Mouse (Mus musculus): ENCODE results near the gene Rxfp2. TPM values are rescaled to one million over a fixed set of nuclear protein-coding genes. Genes with fewer than 3 reads are reported as not detected.
A peak's percentile ranks its signal among the peaks of the same experiment; 100 is the strongest.

Rxfp2 gene
- polyA plus RNA-seq, 1 experiment from 2014 or later, result 0.34 TPM

- Histone ChIP-seq H3K4me3 (no peak overlapping the region), H3K36me3 (no peaks in the 10 kb centered on the region), H3K27ac (replicated peaks) (no peak overlapping the region), H3K4me2 (no peak overlapping the region), H3K9me3 (no peaks in the 10 kb centered on the region), H3K9ac (no peak overlapping the region), H3K4me1 (replicated peaks) (peaks cover 6% of the 10 kb centered on the region; the same call in 1 of the 2 replicates), H3K27me3 (peaks cover 5% of the 10 kb centered on the region; the same call in 1 of the 2 replicates)
- 86% methylated on average over 18 of the region's 18 CpGs for WGBS
- ATAC-seq (ENCODE audit: low FRiP score, low read depth), result no peak
Measured at GRCm38 (mm10) chr5:150022556-150022955, 4.1 kb downstream of the Rxfp2 start.

DNA sequence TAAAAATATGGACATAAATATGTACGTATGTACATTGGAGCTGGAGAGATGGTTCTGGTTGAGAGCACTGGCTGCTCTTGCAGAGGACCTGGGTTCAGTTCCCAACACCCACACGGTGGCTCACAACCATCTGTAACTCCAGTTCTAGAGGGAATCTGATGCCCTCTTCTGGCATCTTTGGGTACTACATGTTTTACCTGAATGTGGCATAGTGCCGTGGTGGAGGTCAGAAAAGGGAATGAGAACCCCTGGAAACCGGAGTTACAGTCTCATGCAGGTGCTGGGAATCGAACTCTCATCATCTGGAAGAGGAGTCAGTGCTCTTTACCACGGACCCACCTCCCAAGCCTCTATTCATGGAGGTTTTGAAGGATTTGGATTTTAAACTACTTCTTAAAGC, 5.0 kb downstream of the Rxfp2 start:
- Histone ChIP-seq H3K9ac (no peak overlapping the region), H3K4me3 (no peak overlapping the region), H3K4me2 (no peak overlapping the region), H3K9me3 (no peaks in the 10 kb centered on the region), H3K27me3 (peaks cover 4% of the 10 kb centered on the region; the same call in 1 of the 2 replicates), H3K27ac (replicated peaks) (no peak overlapping the region), H3K4me1 (replicated peaks) (peaks cover 6% of the 10 kb centered on the region; the same call in 1 of the 2 replicates), H3K36me3 (no peaks in the 10 kb centered on the region)
- WGBS, result 91% methylated on average over 6 of the region's 6 CpGs
- no peak for ATAC-seq (ENCODE audit: low FRiP score, low read depth)

DNA sequence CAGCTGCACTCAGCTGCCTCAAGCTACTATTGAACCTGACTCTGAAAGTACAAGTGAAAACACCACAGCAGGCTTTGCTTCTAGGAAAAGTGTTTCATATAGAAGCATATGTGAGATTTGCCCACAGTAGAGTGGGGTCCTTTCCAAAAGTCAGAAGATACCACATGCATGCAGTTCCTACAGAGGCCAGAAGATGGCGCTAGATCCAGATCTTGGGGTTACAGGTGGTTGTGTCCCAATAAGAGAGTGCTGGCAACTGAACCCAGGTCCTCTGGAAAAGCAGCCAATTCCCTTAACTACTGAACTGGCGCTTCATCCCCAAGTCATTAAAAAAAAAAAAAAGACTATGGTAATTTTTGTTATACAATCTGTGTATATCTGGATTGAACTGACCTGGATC, 5.7 kb downstream of the Rxfp2 start:
- 80% methylated on average over 2 of the region's 2 CpGs for WGBS
- H3K27ac ChIP-seq (replicated peaks), result no peak overlapping the region
- H3K36me3 ChIP-seq, result no peaks in the 10 kb centered on the region
- H3K9me3 ChIP-seq, result no peaks in the 10 kb centered on the region
- peaks cover 6% of the 10 kb centered on the region; the same call in 1 of the 2 replicates for H3K4me1 ChIP-seq (replicated peaks)
- no peak overlapping the region for H3K9ac ChIP-seq
- H3K4me3 ChIP-seq, result no peak overlapping the region
- H3K27me3 ChIP-seq, result no peaks in the 10 kb centered on the region
- no peak for ATAC-seq (ENCODE audit: low FRiP score, low read depth)
- no peak overlapping the region for H3K4me2 ChIP-seq

DNA sequence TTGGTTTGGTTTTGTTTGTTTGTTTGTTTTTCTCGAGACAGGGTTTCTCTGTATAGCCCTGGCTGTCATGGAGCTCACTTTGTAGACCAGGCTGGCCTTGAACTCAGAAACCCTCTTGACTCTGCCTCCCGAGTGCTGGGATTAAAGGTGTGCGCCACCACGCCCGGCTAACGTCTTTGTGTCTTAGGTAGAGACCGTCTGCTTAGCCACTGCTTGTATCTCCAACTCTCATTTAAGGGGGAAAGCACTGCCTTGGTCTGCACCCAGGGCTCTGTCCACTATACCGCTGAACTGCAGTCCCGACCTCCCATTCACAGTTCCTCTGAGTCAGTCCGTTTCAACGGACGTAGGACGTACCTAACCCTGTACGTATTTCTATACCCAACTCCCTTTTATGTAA, 6.4 kb downstream of the Rxfp2 start:
- Histone ChIP-seq H3K4me1 (replicated peaks) (peaks cover 6% of the 10 kb centered on the region; the same call in 1 of the 2 replicates), H3K9me3 (no peaks in the 10 kb centered on the region), H3K9ac (no peak overlapping the region), H3K4me2 (no peak overlapping the region), H3K27me3 (no peaks in the 10 kb centered on the region), H3K36me3 (no peaks in the 10 kb centered on the region), H3K27ac (replicated peaks) (no peak overlapping the region), H3K4me3 (no peak overlapping the region)
- ATAC-seq (ENCODE audit: low FRiP score, low read depth), result no peak
- WGBS, result 95% methylated on average over 14 of the region's 14 CpGs

- Histone ChIP-seq H3K27me3 (no peaks in the 10 kb centered on the region), H3K9ac (no peak overlapping the region)
- WGBS, result 92% methylated on average over 15 of the region's 15 CpGs
Measured at GRCm38 (mm10) chr5:150025326-150025725, 6.9 kb downstream of the Rxfp2 start.

GRCm38 (mm10) chr5:150026509-150027087, 8.1 kb downstream of the Rxfp2 start:
- Histone ChIP-seq H3K4me1 (replicated peaks) (0 out of 2 replicates have a peak, but pooled peaks cover 4% of the 10 kb centered on the region), H3K27me3 (no peaks in the 10 kb centered on the region), H3K4me2 (no peak overlapping the region), H3K9ac (no peak overlapping the region), H3K36me3 (no peaks in the 10 kb centered on the region), H3K9me3 (no peaks in the 10 kb centered on the region), H3K27ac (replicated peaks) (no peak overlapping the region), H3K4me3 (no peak overlapping the region)
- 84% methylated on average over 12 of the region's 12 CpGs for WGBS
- no peak for ATAC-seq (ENCODE audit: low FRiP score, low read depth)

More at GRCm38 (mm10) chr5:150025326-150025725, 6.9 kb downstream of the Rxfp2 start:
- peaks cover 6% of the 10 kb centered on the region; the same call in 1 of the 2 replicates for H3K4me1 ChIP-seq (replicated peaks)
- H3K27ac ChIP-seq (replicated peaks), result no peak overlapping the region
- H3K4me2 ChIP-seq, result no peak overlapping the region
- H3K9me3 ChIP-seq, result no peaks in the 10 kb centered on the region
- H3K4me3 ChIP-seq, result no peak overlapping the region
- ATAC-seq (ENCODE audit: low FRiP score, low read depth), result no peak
- no peaks in the 10 kb centered on the region for H3K36me3 ChIP-seq

- no peak for ATAC-seq (ENCODE audit: low FRiP score, low read depth)
- Histone ChIP-seq H3K9ac (no peak overlapping the region), H3K27me3 (no peaks in the 10 kb centered on the region), H3K4me3 (no peak overlapping the region), H3K4me2 (no peak overlapping the region), H3K27ac (replicated peaks) (no peak overlapping the region), H3K36me3 (no peaks in the 10 kb centered on the region), H3K9me3 (no peaks in the 10 kb centered on the region), H3K4me1 (replicated peaks) (peaks cover 8% of the 10 kb centered on the region; the same call in 1 of the 2 replicates)
- WGBS, result 31% methylated on average over 6 of the region's 6 CpGs
Measured at GRCm38 (mm10) chr5:150031201-150031600, 12.7 kb downstream of the Rxfp2 start.

DNA sequence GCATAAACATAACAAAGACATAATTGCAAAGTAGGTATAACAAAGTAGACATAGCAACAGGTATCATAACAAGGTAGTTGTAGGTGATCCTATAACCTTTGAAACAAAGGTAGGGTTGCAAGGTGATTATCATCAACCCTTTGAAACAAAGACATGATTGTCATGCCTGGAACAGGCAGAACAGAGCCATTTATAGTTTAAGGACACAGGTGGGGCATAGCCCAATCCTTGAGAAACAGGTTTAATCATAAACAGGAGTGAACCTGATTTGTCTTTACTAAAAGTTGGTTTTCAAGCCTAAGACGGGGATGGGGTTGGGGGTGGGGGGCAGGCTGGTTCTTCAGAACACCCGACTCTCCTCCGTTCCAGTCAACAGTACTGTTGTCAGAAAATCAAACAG, 13.2 kb downstream of the Rxfp2 start:
- no peak overlapping the region for H3K27ac ChIP-seq (replicated peaks)
- peaks cover 8% of the 10 kb centered on the region; the same call in 1 of the 2 replicates for H3K4me1 ChIP-seq (replicated peaks)
- no peaks in the 10 kb centered on the region for H3K27me3 ChIP-seq
- H3K4me2 ChIP-seq, result no peak overlapping the region
- 72% methylated on average over 3 of the region's 3 CpGs for WGBS
- H3K9me3 ChIP-seq, result no peaks in the 10 kb centered on the region
- no peaks in the 10 kb centered on the region for H3K36me3 ChIP-seq
- ATAC-seq (ENCODE audit: low FRiP score, low read depth), result no peak
- H3K4me3 ChIP-seq, result no peak overlapping the region
- H3K9ac ChIP-seq, result no peak overlapping the region

DNA sequence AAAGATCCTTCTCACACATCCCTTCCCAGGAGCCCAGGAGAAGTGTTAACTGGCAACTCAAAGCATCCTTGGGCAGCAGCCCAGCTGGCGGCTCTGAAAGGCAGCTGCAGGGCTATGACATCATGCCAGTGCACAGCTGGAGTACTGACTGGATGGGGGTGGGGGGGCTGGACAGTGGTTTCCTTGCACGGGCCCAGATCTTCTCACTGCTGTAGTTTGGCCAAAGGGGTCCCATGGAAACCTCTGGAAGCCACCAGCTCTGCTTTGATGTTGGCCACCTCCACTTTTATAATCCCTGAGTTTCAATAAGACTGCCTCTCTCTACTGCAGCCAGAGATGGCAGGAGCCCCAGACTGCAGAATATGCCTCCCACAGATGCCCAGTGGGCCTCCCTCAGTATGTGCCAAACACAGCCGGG, 13.6 kb downstream of the Rxfp2 start:
- Histone ChIP-seq H3K9ac (no peak overlapping the region), H3K27ac (replicated peaks) (no peak overlapping the region), H3K4me2 (no peak overlapping the region), H3K4me1 (replicated peaks) (peaks cover 8% of the 10 kb centered on the region; the same call in 1 of the 2 replicates), H3K4me3 (no peak overlapping the region), H3K9me3 (no peaks in the 10 kb centered on the region), H3K27me3 (no peaks in the 10 kb centered on the region), H3K36me3 (no peaks in the 10 kb centered on the region)
- 0 out of 2 replicates have a peak, but pooled peaks have one; percentile 32 for ATAC-seq (ENCODE audit: low FRiP score, low read depth)
- 43% methylated on average over 3 of the region's 3 CpGs for WGBS

- Histone ChIP-seq H3K4me2 (no peak overlapping the region), H3K27ac (replicated peaks) (no peak overlapping the region), H3K36me3 (no peaks in the 10 kb centered on the region), H3K9ac (no peak overlapping the region), H3K27me3 (no peaks in the 10 kb centered on the region), H3K9me3 (no peaks in the 10 kb centered on the region), H3K4me1 (replicated peaks) (peaks cover 8% of the 10 kb centered on the region; the same call in 1 of the 2 replicates), H3K4me3 (no peak overlapping the region)
- 88% methylated on average over 8 of the region's 8 CpGs for WGBS
- ATAC-seq (ENCODE audit: low FRiP score, low read depth), result no peak
Measured at GRCm38 (mm10) chr5:150036286-150036685, 17.8 kb downstream of the Rxfp2 start.

- H3K4me2 ChIP-seq, result no peak overlapping the region
- H3K9me3 ChIP-seq, result no peaks in the 10 kb centered on the region
- 72% methylated on average over 4 of the region's 4 CpGs for WGBS
- H3K9ac ChIP-seq, result no peak overlapping the region
- no peak for ATAC-seq (ENCODE audit: low FRiP score, low read depth)
- H3K27ac ChIP-seq (replicated peaks), result no peak overlapping the region
- no peaks in the 10 kb centered on the region for H3K27me3 ChIP-seq
- no peak overlapping the region for H3K4me3 ChIP-seq
- H3K4me1 ChIP-seq (replicated peaks), result peaks cover 5% of the 10 kb centered on the region; the same call in 1 of the 2 replicates
- H3K36me3 ChIP-seq, result no peaks in the 10 kb centered on the region
Measured at GRCm38 (mm10) chr5:150036918-150037317, 18.4 kb downstream of the Rxfp2 start.

GRCm38 (mm10) chr5:150044533-150044932, 26.1 kb downstream of the Rxfp2 start:
- H3K4me3 ChIP-seq, result no peak overlapping the region
- no peaks in the 10 kb centered on the region for H3K4me1 ChIP-seq (replicated peaks)
- H3K4me2 ChIP-seq, result no peak overlapping the region
- H3K27ac ChIP-seq (replicated peaks), result no peak overlapping the region
- no peaks in the 10 kb centered on the region for H3K36me3 ChIP-seq
- ATAC-seq (ENCODE audit: low FRiP score, low read depth), result no peak
- WGBS, result 85% methylated on average over 2 of the region's 2 CpGs
- H3K27me3 ChIP-seq, result no peaks in the 10 kb centered on the region
- no peak overlapping the region for H3K9ac ChIP-seq
- no peaks in the 10 kb centered on the region for H3K9me3 ChIP-seq

- Histone ChIP-seq H3K9me3 (no peaks in the 10 kb centered on the region), H3K36me3 (no peaks in the 10 kb centered on the region), H3K9ac (no peak overlapping the region), H3K4me3 (no peak overlapping the region), H3K4me1 (replicated peaks) (no peaks in the 10 kb centered on the region), H3K4me2 (no peak overlapping the region), H3K27me3 (no peaks in the 10 kb centered on the region), H3K27ac (replicated peaks) (no peak overlapping the region)
- WGBS, result 80% methylated on average over 15 of the region's 15 CpGs
- no peak for ATAC-seq (ENCODE audit: low FRiP score, low read depth)
Measured at GRCm38 (mm10) chr5:150046438-150046837, 28.0 kb downstream of the Rxfp2 start.

Measured in hindbrain, embryonic 15.5 days (tissue).